Mouse (Mus musculus): ENCODE measurements around the gene Maco1.

DNA sequence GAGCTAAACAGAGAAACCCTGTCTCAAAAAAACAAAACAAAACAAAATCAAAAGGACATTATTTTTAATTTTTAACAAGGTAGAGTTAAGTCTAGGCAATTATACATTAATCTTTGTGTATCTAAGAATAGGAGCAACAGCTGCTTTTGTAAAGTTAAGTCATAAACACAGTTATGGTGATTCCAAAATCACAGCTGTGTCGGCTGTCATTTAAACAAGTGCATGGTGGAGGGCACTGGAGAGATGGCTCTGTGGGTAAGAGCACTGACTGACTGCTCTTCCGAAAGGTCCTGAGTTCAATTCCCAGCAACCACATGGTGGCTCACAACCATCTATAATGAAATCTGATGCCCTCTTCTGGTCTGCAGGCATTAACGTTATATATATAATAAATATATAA lies 21.2 kb downstream of the Maco1 start:
- TF ChIP-seq HCFC1 (IDR thresholded peaks at IDR 0.05; ENCODE audit: borderline replicate concordance, insufficient read depth, low read length) = no peak
- TF ChIP-seq ZC3H11A (IDR thresholded peaks at IDR 0.05; ENCODE audit: borderline replicate concordance, low read depth, low read length) = no peak
